Mouse (Mus musculus): Measurements from ENCODE around the gene Ptpn13.

Gene Ptpn13

DNA sequence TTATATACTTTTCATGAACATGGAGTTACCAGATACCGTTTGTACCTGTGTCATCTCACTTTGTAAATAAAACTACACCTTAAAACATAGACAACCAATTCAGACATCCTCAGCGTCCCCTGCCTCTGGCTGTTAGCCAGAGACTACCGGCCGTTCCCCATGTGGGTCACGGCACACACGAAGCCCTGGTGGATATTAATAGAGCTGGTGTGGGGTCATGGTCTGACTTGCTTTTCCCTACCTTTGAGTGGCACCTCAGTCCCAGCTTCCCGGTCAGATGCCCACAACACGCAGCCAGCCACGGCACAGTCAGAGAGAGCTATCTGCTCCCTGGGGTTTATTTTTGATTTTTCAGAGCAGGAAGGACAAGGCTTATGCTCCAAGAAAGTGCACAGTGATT lies 173.3 kb downstream of the Ptpn13 start:
- no peak for DNase-seq

DNA sequence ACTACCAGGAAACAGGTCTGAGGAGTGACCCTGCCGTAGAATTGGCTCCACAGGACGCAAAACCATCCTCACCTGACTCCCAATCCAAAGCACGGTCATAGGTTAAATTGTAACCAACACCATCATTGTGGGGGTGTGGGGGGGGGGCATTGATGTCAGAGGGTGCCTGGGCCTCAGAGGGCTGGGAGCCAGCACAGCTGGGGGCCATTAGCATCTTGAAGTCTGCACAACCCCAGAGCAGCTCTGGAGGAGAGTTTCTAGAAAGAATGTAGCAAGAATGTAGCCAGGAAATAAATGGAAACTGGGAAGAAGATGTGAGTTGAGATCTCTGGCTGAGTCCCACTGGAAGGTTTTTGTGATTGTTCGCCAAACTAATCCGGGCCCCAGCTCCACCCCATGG lies 173.9 kb downstream of the Ptpn13 start:
- DNase-seq, result no peak

- DNase-seq, result peak; percentile 36
Measured at GRCm38 (mm10) chr5:103603115-103603893, 178.3 kb downstream of the Ptpn13 start.

DNA sequence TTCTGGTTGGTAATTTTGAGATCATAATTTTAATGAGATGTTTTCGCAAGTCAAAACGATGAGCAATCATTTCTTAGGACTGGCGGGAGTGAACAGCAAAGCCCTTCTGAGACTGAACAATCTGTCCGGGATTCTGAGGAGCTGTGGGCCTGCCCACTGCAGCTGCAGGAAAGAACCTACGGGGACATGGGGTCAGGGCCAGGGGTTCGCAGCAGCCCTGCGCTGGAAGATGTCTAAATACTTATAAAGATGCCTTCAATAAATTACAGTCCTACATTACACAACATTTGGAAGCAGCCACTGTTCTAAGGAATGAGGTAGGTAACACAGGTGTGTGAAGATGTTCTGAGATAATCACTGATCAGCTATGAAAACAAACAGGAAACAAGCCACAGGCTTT lies 180.7 kb downstream of the Ptpn13 start:
- DNase-seq, result no peak

DNA sequence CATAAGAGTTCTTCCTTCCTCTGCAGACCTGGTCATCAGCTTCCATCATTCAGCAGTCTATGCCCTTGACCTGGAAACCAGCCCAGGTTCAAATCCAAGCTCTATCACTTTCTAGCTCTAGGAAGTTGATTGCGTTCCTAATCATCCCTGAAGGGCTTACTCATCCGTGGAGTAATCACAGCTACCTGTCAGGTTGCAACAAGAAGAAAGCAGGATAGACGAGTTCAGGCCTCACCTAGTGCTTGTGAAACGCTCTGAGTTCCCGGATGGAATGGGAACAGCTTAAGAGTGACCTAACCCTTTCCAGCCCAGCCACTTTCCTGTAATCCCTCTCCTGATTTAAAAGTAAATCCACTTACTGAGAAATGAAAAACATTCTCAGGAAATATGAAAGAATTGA lies 185.2 kb downstream of the Ptpn13 start:
- DNase-seq, result no peak

GRCm38 (mm10) chr5:103610856-103611472 lies 186.0 kb downstream of the Ptpn13 start:
- no peak for DNase-seq

DNA sequence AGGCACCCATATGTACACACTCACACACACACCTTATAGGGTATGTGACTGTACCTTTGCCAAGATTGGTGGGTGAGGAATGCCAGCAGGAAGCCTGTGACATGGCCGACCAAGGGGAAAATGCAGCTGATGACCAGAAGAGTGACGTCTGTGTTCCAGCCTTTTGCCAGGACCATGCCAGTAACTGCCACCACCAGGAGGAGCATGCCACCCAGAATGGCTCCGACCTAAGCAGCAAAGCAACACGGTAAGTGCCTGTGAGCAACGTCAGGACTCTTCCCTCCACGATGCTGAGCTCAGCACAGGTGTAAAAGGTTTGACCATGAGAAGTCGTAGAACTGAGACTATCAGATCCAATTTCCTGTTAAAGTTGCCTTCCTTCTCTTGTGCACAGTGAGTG lies 187.3 kb downstream of the Ptpn13 start:
- no peak for DNase-seq

DNA sequence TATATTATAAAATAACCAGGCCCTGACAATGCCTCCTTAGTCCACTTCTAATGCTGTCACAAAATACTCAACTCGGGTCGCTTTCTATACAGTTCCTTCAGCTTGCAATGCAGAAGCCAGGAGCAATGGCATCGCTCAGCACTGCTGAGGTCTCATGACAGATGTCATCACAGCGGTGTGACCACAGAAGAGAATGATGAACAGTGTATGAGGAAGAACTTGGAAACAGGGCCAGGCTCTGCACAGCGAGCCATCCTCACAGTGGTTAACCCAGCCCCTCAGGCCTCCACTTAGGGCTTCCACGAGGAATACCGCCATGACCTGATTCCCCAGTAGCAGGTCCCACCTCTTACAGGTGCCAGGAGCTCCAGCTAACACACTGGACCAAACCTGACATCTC lies 189.4 kb downstream of the Ptpn13 start:
- DNase-seq, result no peak

DNA sequence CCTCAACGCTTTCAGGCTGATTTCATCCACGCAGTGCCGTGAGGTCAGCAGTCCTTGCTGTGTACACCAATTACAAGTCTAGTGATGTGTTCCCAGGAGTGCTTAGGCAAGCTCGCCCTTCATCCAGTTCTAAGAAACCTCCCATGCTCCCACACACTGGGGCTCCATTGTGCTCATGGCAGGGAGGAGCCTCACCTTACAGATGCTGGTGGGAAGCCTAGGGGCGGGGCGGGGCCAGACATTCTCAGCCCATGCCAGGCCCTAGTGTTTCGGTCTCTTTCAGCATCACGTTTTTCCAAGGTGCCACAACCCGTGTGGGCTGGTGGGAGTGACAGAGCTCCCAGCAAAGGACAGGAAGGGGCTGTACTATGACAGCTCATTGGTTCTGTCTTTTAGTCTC lies 192.2 kb downstream of the Ptpn13 start:
- DNase-seq, result no peak

DNA sequence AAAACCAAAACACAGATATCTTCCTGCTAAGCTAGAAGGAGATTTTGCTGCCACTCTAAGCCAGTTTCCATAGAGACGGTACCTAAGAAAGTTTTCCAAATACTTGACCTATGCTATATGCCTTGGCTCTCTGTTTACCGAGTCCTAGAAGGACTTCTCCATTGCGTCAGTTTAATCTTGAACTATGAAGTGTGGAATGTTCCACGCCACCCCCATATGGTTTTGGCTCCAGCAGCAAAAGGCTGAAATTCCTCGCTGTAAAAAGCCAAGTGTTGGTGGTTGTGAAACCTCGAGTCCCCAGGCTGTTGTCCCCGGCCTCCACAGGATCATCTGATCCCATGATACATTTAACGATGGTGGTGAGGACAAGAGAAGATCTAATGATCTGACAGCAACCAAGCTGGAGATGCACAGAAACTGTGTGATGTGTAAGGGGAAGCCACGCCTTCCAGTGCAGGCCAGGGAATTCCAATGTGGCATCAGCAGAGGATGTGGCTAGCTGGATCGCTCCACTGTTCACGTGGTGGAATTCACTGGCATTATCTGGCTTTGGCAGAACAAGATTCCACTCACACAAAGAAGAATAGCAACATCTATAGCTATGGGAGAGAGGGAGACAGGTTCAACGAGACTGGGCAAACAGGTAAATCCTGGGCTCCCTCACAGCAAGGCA lies 195.4 kb downstream of the Ptpn13 start:
- no peak for DNase-seq

DNA sequence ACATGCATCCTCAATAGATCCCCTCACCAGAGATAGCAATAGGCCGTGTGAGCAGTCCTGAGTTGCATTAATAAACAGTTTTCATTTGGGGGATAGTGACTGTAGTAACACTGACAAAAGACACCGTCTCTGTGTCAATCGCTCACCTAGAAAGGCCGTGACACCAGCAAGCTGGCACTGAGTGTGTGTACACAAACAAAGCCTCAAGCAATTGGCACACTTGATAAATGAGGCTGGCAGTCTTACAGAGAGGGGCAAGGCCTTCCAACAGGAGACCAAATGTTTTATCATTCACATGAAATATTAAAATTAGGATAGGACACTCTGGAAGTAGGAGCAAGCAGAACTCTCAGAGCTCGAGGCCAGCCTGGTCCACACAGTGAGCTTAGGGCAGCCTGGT lies 197.3 kb downstream of the Ptpn13 start:
- DNase-seq, result no peak

- DNase-seq, result no peak
Measured at GRCm38 (mm10) chr5:103624831-103625230, 199.8 kb downstream of the Ptpn13 start.

DNA sequence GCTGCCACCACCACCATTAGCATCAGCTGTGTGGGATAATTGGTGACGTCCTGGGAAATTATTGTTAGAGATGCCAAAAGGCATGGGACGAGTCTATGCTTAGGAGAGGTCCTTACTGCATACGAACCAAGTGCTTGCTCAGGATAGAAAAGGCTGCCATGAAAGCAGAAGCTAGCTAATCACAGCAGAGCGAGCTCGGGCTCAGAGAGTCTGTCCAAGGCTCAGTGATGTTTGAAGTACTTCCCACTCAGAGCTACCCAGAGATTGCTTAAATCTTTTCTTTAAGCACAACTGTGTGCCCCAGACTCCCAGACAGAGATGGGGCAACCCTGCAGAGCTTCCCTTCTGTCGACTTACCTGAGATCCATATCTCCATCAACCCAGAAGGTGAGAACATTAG lies 203.5 kb downstream of the Ptpn13 start:
- DNase-seq, result no peak

DNA sequence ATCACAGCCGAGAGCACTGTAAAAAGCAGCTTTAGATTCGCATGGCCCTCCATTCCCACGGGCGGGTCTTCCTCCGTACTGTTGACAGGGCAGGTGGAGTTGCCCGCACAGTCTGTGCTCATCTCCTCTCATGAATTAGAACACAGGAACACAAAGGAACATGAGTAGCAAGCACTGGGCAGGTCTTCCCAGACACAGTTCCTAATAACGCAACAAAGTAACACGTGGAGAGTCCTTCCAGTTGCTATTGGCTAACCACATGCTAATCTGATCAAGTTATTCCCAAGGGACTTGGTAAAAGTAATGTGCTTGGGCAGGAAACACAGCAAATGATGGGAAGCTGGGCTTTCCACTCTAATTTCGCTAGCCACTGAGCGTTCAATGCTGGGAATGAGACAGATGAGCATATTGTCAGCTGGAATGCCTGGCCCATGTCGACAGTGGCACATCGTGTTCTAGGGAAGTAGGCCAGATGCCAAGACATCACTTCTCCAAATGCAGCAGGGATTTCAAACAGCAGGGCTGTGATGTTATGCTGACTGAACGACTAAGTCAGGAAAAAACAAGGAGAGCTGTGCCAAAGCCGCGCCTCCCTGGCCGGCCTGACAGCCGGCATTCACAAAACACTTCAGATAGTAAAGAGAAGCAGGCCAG lies 204.2 kb downstream of the Ptpn13 start, which contains the start of gene Slc10a6:
TSS of gene Slc10a6 (minus strand) at position 293 of the 654 bp plus-strand sequence.
- peak; percentile 3 for DNase-seq

DNA sequence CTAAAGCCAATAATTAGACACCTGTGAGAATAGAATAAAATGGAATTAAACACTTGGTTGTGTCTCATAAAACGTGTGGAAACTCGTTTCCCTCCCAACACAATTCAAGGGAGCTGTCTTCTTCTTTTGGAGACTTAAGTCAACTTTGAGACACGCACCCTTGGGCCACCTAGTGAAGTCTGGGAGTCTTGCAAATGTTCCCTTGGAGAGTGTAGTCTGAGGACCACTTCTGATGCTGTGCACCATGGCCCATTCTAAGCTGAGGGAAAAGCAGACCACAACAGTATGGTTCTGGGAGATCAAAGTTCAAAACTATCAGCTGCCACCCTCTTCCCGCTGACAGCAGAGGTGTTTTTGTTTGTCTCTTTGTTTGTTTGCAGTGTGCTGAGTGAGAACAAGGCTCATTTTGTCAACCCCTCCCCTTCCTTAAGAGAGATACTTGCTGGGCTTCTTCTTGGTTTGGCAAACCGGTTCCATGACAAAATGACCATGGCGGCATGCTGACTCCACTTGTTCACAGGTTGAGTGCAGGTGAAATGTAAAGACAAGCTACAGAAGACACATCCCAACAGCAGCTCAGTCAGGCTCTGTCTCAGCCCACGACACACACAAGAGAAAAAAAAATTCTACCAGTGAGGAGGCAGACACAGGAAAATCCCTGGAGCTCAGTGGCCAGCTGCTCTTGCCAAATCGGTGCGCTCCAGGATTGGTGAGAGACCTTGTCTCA lies 205.0 kb downstream of the Ptpn13 start:
- DNase-seq, result no peak

GRCm38 (mm10) chr5:103637162-103637561 lies 212.2 kb downstream of the Ptpn13 start:
- no peak for DNase-seq

- no peak for DNase-seq
Measured at GRCm38 (mm10) chr5:103644167-103644566, 219.2 kb downstream of the Ptpn13 start.

DNA sequence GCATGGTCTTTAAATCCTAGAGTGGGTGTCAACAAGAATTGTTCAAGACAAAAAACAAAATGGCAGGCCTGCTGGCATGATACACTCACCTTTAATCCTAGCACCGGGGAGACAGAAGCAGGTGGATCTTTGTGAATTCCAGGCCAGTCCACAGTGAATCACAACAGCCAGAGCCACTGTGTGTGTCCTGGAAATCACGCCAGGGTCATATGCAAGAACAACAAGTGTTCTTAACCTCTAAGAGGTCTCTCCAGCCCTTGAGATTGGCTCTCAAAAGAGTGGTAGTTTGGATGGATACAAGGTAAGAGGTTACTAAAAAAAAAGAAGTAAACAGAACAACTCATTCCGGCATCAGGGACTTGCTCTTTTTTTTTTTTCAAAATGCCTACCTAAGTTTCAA lies 222.3 kb downstream of the Ptpn13 start:
- DNase-seq, result no peak
